Mouse (Mus musculus) cerebellum, postnatal 36 days (tissue): ENCODE data around the gene Tecta.

Experiments
- DNase-seq, 2 experiments: peaks; one replicate each; pipeline ENCODE4 v3.0.0; 2021 to 2022; ENCODE audit warnings: mixed read lengths in 2 of 2

Gene Tecta

GRCm38 (mm10) chr9:42317337-42317736, 82.4 kb downstream of the Tecta start:
- DNase-seq, result no peak

DNA sequence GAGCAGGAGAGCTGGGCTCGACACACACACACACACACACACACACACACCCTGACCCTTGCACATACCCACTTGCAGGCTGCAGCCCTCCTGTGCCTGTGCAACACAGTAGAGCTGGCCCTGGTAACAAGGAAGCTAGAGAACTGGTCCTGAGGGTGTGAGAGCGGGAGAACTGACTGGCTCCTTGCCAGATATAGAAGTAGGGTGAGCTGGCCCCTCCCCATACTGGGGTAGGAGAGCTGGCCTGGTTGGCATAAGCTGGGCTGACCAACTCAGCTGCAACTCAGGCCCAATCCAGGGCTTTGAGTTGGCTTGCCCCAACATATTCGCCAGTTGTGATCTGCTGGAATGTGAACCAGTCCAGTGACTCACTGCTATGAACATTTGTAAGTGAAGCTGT, 83.9 kb downstream of the Tecta start:
- no peak for DNase-seq

- no peak for DNase-seq
Measured at GRCm38 (mm10) chr9:42314959-42315358, 84.8 kb downstream of the Tecta start.

- DNase-seq, result no peak
Measured at GRCm38 (mm10) chr9:42314388-42314787, 85.3 kb downstream of the Tecta start.

GRCm38 (mm10) chr9:42313872-42314271, 85.9 kb downstream of the Tecta start:
- DNase-seq, result peak in 1 of 2 experiments; percentile 14

DNA sequence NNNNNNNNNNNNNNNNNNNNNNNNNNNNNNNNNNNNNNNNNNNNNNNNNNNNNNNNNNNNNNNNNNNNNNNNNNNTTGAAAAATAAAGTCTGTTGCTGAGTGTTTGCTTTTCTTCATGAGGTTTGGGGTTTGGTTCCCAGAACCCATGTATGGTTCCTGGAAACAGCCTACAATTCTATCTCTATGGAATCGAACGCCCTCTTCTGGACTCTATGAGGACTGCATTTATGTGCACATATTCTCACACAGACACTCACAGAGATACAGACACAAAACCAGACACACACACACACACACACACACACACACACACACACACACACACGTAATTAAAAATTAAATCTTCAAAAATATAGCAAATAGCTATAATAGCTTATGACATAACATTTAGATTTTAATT, 88.4 kb downstream of the Tecta start:
- DNase-seq, result no peak

DNA sequence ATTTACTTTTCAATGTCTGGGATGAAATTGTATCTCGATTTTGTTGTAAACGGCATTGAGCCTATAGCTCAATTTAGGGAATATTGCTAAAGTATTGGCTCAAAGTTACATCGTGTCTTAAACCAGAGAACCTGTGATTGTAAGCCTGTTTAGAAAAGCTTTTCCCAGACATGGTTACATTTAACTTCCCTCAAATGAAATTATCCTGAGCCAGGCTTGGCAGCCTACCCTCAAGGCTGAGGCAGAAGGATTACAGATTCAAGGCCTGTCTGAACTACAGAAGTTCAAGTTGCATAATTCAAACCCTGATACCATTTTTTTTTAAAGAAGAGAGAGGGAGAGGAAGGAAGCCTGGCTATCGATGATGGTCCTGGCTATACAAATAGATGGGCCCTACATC, 95.8 kb downstream of the Tecta start:
- no peak for DNase-seq

DNA sequence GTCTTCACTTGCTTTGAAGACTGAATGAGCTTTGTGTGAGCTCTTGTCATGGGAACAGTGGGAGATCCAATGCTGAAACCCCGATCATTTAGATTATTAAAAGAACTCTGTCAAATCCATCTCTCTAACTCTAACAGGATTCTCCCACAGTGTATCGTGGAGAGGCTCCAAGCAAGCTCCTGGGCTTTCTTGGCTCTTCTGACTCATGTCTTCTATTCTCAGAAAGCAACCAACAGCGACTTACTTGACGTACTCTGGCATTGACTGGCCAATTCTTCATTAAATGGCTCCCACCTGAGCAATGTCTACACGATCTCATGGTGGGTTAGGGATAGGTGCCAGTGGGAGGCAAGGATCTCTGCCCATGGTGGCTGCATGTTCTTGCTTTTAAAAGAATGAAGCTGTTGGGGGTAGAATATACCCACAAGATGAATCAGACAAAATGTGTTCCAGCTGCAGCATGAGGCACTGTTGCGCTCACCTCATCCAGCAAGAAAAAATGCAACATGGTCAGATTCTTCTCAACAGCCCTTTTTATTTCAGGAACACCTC, 98.6 kb downstream of the Tecta start:
- no peak for DNase-seq

GRCm38 (mm10) chr9:42296297-42296922, 103.3 kb downstream of the Tecta start:
- no peak for DNase-seq

DNA sequence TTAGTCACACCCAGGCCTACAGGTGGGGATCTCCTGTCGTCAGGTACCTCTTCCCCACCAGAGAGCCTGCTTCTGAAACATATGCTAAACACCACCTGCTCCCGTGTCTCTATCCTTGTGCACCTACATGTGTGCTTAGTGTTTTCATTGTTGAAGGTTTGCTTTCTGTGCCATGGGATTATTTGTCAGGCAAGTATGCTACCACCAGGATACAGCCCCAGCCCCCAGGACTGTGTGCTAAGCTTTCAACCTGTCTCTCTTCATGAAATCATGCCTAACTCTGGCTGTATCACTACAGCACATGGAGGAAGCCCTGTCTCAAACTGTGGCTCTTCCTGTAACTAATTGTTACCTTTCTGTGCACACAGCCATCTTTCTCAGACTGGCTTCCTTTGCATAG, 105.6 kb downstream of the Tecta start:
- no peak for DNase-seq

DNA sequence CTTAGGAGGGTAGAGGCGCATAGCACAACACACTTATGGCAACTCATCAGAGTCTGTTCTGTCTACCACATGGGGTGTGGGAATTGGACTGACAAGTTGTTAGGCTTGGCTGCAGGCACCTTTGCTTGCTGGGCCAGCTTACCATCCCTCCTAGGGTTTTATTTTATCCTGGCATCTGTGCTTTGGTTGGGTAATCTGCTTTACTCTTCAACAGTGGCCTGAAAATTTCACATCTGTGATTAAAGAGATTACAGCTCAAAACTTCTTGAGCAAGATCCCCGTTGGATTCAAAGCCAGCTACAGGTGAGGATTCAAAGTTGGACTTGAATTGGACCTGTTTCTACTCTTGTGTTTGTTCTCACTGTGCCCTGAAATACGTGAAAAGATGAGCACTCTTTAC, 106.1 kb downstream of the Tecta start:
- no peak for DNase-seq

DNA sequence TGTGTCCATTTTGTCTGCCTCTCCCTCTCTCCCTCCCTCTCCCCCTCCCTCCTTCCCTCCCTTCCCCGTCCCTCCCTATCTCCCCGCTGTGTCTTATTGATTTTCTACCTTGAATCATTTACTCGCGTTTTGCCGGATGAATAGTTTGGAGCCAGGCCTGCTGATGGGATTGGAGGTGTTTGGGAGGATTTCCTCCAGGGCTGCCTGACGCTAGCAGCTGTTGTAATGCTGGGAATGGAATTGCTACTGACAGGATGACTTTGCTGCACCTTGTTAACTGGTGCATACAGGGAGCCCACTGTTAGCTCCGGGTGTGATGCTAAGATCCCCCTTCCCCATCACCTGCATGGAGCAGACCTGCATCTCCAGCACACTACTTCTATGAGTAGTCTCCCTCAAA, 106.7 kb downstream of the Tecta start:
- DNase-seq, result no peak

DNA sequence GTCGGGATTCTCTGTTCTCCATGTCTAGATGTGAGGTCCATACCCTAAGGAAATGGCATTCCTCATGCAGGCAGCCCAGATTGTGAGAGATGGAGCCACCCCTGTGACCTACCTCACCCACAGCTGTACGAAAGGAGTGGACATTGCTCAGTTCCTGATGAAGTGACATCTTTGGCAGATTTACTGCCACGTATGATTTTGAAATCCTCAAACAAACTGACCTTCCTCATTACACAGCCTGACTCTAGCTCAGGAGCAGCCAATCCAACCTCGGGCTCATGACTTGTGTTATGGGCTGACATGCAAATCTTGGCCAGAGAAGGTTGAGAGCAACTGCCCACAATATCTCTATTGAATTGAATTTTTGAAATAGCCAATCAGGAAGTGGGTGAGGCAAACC, 120.1 kb downstream of the Tecta start:
- DNase-seq, result no peak
